Mouse (Mus musculus) kidney, postnatal 14 days (tissue): Measurements from ENCODE around the gene Nab1.
"Not testable (repeated sequence)": the region's sequence is repeated elsewhere in the genome, so short reads cannot be mapped to it uniquely, and the experiment has no call there.

Experiments used
- DNase-seq: peaks from one replicate; pipeline ENCODE4 v3.0.0; 2022; ENCODE audit warnings: mixed read lengths

Gene Nab1

DNA sequence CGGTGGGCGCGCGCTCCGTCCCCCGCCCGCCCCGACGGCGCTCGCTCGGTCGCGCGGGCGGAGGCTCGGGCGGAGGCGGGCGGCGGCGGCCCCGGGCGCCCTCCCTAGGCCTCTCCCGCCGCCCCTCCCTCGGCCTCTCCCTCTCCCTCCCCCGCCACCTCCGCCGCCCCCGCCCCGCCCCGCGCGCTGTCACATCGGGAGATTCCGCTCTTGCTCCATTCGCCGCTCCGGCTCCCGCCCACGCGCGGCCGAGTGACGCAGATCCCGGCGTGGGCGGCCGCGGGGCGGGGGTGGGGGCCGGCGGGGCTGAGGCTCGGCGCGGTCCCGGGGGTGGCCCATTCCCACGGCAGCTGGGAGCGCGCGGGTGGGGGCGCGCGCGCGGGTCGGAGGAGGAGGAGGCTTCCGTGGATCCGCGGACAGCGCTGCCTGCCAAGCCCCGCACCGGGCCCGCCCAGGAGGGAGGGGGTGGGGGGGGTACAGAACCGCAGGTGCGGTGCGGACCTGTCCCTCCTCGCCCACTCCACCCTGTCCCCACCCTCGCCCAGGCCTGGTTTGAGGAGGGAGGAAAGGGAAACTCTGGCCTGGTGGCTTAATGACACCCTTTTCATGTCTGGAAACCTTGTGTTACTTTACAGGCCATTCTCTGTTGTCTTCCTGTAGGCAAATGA, at the start of gene Nab1:
Gene Nab1, minus strand, starts transcription at position 366 of the 668 bp plus-strand sequence.
- DNase-seq: peak; percentile 87

DNA sequence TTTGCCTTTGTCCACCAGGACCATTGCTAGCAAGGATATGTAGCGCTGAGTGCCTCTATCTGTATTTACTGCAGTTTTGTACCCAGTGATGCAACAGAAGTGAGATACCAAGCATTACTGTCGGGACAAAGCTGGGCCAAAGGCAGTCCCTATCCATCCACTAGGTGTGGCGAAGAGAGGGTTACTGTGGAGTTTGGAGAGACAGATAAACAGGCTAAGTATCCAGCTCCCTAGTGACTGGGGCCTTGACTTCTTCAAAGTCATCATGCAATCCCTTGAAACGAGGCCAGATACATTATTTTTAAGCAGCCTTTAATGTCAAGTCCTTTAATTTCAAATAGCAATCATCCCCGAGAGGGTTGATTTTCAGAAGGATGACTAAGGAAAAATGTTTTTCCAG, 47.0 kb upstream of the Nab1 start:
- DNase-seq: no peak

DNA sequence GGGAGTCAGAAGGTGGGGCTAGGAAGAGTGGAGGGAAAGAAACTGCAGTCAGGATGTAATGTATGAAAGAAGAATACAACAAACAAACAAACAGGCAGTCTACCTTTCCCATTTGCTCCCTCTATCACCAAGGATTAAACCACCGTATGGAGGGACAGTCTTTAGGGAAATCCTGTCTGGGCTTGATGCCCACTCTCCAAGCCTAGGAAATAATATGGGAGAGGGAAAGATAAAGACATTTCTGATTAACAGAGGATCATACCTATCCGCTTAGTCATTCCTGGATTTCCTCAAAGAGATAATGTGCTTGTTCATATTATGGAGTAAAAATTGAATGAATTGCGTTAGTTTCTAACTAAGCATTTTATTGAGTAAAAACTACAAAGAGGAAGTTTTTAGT, 46.3 kb upstream of the Nab1 start:
- no peak for DNase-seq

DNA sequence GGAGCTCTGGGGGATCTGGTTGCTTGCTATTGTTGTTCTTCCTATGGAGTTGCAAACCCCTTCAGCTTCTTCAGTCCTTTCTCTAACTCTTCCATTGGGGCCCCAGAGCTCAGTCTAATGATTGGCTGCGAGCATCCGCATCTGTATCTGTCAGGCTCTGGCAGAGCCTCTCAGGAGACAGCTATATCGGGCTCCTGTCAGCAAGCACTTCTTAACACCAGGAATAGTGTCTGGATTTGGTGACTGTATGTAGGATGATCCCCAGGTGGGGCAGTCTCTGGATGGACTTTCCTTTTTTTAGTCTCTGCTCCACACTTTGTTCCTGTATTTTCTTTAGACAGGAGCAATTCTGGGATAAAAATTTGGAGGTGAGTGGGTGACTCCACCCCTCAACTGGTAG, 39.6 kb upstream of the Nab1 start:
- DNase-seq: not testable (repeated sequence)

DNA sequence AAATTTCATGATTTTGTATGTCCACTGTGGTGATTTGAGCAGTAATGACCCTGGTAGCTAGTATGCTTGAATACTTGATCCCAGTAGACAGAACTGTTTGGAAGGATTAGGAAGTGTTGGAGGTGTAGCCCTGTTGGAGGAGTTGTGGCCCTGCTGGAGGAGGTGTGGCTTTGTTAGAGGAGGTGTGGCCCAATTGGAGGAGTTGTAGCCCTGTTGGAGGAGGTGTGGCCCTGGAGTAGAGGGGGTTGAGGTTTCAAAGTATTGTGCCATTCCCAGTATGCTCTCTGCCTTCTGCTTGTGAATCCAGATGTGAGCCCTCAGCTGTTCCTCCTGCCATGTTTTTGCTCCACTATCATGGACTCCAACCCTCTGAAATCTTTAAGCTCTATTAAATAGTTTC, 29.5 kb upstream of the Nab1 start:
- no peak for DNase-seq

DNA sequence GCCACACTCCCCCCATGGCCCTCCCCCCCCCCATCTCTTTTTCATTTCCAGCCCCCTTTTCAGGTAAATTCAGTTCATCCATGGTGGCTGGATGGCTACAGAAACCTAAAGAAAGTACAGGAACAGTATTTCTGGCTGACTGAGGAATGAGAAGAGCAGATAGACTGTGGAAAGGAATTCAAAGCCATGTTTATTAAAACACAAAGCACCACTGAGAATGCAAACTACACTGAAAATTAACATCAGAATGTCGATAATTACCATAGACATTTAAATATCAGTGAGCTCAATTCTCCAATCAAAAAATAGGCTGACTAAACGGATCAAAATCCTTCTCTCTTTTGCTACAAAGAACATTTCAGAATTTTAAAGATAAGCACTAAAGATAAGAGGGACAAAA, 27.2 kb upstream of the Nab1 start:
- no peak for DNase-seq

DNA sequence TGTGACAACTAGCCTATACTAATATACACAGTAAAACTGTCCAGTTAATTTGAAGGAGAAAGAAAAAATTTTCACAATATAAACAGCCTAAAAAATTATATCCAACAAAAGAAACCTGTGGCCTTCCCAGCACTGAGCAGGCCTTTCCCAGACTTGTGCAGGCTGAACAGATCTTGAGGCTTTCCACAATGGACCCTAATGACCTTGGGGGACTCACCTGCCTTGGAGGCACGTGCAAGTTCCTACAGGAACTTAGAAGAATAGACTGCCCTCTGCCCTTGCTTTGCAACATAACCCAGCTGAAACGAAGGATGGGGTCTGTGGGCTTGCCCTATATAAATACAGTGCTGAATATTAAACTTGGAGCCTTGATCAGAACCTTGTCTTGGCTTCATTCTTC, 26.8 kb upstream of the Nab1 start:
- DNase-seq: no peak

DNA sequence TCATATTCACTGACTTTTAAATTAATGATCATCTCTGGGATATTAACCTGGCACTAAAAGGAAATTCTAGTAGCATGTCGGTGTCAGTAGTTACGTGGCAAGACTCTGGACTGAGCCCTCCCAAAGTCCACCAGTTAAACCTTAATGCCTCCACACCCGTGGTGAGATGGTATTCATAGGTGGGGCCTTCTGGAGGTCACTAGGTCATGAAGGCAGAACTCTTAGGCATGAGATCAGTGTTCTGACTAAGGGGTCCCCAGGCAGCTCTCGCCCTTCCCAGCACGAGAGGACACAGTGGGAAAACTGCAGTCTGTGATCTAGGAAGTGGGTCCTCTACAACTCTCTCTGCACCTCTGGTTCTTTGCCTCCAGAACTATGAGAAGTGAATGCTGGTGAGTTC, 24.2 kb upstream of the Nab1 start:
- no peak for DNase-seq

DNA sequence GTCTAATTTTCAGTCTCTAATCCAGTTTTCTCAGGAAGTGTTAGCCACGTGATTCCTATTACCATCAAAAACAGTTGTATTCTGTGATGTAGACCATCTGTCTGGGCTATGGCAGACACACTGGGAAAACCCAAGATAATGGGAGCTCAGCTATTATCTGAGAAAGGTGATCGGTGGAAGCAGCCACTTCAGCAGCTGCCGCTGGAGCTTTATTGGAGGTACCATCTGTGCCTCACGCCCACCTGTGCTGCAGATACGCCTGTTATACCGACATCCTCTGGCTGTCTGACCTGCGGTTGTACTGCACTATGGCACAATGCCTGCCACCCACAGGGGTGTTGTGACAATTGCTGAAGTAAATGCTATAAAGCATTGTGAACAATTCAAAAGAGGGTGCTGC, 23.7 kb upstream of the Nab1 start:
- no peak for DNase-seq

DNA sequence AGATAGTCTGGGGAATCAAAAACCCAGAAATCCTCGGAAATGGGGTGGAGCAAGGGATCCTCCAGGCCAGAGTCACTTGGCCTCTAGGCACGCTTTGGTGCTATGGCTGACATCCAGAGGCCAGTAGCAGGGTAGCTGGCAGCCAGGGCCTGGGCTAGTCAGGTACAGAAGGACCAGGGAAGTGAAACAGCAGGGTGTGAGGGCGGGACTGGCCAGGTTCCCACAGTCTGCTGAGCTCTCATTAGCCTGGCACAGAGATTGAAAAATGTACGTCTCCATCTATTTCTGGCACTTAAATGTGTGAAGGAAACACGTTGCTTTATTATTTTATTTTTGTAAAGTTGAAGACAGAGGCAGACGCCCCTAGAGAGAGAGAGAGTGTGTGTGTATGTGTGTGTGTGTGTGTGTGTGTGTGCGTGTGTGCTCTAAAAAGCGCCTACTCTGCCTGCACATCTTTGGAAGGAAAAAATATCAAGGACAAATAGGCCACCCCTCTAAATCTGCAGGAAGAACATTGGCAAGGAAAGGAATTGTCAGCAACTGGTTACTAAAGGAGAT, 21.0 kb upstream of the Nab1 start:
- no peak for DNase-seq

DNA sequence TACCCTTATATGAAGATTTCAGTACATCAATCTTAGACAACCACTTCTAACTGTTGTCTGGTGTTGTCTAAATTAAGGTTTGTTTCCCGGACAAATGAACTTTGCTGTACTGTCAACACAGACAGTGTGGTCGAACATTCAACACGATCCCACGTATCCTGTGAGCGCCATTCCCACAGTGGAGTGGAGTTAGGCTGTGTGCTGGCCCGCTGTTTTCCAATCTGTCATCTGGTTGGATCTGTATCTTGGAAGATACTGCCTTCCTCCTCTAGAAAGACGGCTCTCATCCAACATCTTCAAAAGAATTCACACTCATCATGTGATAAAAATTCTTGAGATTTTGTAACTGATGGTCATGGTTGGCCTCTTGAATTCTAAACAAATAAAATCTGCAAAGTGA, 19.7 kb upstream of the Nab1 start:
- DNase-seq: no peak

DNA sequence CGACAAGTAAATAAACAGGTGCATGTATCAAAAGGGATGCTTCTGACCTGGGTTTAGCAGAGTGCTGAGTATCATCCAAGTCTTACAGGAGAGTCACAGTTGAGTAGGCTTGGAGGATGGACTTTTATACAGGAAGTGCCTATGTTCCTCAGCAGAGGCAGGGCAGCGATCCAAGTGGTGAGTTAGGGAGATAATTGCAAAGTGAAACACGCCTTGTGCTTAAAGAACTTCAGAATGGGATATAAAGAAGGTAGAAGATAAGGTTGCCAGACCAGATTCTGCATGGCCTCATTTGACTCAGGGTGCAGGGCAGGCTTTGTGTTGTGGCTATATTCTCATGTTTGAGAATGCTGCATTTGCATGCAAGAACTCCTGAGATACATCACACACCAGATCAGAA, 14.8 kb upstream of the Nab1 start:
- peak; percentile 30 for DNase-seq

DNA sequence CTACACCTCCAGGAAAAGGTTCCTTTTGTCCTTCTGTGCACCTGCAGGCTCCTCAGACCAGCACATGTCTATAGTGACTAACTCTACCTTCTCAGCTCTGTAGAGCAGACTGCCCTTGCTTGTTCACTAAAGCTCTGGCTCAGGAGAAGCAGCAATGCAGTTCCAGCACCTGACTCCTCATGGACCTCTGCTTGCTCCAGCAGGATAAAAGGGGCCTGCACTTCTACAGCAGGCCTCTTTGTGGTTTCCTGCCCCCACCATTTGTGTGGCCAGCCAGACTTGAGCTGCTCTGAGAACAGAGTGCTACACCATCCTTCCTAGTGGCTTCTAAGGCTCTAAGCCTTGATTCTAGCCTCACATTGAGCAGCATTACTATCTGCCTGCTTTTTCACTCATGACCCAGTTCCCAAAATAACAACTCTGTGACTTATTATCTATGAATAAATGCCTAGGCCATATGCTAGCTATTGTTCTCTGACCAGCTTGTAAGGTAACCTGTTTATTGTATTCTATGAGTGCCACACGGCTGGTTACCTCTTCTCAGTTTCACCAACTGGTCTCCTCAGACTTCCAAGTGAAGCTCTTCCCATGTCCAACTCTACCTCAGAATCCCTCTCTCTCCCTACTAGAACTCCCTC, 11.4 kb upstream of the Nab1 start:
- no peak for DNase-seq

DNA sequence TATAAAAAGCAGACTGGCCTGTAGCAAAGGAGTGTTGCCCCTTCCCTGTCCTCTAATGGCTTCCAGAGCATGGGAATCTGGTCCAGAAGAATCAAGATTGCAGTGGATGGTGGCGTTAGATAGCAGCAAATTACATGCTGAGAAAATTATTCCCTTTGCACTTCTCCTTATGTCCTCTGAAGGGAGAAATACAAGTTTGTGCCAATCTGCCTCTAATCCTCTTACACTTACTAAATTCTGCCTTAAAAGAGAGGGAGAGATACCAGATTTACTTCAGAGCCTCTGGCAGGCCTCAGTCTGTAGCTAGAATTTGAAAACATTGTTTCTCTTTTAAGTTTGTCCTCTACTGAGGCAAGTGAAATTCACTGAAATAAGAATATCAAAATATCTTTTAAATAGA, 5.7 kb upstream of the Nab1 start:
- DNase-seq: no peak

DNA sequence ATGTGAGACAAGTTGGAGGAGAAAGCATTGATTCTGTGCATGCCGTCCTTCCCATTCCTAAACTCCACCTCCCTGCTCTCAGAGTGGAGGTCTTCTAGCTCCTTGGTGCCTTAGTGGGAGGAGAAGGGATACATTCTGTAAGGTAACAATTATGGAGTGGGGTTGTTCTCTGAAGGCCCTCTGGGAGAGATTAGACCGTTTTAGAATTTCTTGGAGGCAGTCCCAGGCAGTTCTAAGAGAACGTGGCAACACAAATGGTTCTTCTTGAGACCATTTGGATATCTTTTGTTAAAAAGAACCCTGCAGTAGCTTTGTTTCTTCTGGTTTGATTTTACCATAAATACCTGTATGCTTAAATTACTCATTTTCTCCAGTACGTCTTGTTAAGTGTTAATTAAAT, 1.8 kb upstream of the Nab1 start:
- no peak for DNase-seq

DNA sequence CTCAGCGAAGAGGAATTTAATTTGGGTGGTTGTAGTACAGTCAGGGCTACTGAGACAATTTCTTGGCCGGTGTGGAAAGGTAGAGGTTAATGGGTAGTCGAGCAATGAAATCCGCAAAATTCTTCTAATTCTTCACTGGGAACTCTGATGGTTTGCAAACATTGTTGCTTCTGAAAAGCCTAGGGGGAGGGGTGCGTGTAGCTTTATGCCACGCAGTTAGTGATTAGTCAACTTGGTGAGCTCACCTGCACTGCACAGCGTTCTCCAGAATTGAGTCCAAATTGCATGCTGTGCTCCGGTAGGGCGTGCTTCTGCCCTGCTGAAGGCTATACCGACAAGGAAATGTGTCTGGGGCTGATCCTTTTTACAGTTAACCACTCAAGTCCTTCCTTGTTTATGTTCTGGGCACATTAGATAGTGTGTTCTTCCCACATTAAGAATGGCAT, 1.2 kb upstream of the Nab1 start:
- peak; percentile 68 for DNase-seq

DNA sequence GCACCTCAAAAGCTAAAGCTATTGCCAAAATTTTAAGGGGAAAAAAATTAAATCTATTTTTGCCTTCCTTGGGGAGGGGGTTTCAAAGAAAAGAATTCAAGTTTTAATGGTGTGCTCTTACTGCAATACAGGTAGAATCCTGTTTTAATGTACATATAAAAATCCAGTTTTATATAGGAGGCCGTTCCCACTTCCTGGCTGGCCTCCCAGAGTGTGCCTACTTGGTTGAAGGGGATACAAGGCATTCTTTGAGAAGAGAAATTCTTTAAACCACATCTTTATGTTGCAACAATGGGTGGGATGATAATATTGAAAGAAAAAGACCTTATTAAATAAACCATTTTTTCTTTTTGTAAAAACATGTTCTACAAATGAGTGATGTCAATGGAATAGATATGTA, 611 bp upstream of the Nab1 start:
- DNase-seq: no peak

DNA sequence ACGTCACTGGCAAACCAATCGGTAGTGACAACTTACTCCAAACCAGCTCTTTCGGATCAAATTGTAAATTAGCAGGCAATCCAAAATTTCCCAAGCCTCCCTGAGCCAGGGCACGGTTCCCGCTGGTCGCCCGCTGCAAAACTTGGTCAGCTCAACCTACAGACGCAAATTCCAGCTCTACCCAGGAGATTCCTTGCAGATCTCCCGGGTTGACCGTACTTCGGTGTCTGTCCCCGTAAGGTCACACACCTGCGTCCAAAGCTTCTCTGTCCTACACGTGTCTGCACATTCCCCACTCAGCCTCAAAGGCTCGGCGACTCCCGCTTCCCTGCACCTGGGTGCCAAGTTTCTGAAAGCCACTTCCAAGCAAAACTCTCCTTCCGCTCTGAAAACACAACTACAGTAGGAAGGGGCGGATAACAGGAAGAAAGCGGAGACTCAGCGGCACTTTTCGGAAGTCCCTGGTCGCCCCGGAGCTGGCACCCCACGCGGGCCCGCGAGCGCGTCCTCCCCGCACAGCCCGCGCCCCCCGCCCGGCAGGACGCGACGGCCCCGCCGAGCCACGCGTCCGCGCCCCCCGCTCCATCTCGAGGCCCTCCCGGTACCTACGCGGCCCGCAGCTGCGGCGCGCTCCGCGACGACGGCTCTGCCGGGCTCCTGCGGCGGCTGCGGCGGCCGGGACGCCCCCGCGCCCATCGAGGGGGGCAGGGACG, 722 bp downstream of the Nab1 start:
- DNase-seq: peak; percentile 69

DNA sequence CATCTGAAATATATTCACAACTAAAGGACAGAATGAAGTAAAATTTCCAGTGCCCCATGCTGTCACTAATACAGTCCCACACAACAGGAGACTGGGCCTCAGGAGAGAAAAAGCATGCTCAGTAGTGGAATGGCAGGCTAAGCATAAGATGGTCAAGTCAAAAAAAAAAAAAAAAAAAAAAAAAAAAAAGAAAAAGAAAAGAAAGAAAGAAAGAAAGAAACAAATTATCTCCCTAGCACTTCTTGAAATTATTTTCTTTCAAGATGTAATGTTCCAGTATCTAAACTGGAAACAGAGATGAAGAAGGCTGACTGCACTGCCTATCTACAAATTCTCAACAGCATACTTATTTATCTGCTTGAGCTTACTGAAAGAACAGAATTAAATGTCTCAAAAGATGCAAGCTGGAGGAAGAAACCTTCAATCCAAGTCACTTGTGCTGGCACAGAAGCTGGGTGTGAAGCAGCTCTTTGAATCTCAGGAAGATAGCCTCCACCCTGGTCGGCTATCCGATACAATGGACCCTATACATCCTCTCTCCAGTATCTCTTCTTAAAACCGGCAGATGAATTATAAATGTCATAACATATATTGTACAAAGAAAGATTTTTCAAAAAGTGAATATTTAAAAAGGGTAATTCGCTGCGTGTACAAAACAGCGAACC, 1.6 kb downstream of the Nab1 start:
- no peak for DNase-seq

DNA sequence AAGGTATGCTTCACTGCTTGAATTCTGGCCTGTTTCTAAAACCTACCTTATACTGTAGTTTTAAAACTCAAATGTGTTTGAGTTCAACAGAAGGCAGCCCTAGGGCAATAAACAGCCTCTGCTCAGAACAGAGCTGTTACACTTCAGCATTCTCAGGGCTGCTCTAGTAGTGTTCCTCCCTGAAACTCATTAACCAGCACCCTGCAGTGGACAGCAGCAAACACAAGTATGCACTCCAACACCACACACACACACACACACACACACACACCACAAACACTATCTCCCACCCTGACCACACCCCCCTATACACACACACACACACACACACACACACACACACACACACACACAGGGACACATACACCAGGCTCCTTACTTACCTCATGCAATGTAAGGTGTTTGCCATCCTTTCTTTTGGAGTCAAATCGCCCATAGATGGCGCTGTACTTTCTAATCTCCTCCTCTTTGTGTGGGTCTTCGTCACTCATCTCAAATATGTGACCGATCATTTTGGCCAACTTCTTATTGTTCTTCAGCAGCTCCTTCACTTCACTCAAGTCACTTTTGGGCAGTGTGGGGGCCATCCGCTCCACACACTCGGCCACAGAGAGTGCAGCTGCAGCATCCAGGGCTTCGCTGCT, 10.8 kb downstream of the Nab1 start:
- peak; percentile 16 for DNase-seq

DNA sequence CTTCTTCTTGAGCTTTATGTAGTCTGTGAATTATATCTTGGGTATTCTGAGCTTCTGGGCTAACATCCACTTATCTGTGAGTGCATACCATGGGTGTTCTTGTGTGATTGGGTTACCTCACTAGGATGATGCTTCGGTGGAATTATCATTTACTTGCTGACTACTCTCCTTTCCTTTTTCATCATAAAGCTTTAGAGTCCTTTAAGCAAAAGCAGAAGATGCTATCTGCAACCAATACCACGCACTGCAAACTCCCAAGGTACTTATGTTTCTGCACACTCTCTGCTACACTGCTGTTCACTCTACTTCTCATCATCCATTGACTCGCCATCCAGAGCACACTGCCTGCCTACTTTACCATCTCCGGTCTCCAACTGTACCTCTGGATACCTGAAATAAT, 15.5 kb downstream of the Nab1 start:
- DNase-seq: no peak

DNA sequence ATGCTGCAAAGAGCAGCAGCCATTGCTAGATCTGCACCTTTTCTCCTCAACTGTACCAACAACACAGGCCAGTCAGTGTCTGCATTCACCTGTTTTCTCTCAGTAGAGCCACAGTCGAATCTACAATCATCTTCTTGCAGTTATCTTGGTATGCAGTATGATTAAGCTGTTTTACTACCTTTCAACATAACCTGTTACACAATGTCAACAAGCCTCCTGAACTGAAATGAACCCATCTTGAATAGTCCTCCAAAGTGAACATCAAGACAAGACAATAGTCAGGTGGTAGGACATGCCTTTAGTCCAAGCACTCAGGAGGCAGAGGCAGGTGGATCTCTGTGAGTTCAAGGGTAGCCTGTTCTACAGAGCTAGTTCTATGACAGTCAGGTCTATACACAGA, 26.2 kb downstream of the Nab1 start:
- no peak for DNase-seq
